Mouse (Mus musculus) urinary bladder, adult 18-20 months (tissue): ENCODE data around the gene Zcchc7.
"Not testable (repeated sequence)": the region's sequence is repeated elsewhere in the genome, so short reads cannot be mapped to it uniquely, and the experiment has no call there.

Experiments
- DNase-seq, 2 experiments: peaks; one replicate each; pipeline ENCODE4 v3.0.0; 2022; ENCODE audit warnings: low spot score in 2 of 2, mixed read lengths in 2 of 2

Zcchc7 gene

GRCm38 (mm10) chr4:44757131-44757530, 1.5 kb downstream of the Zcchc7 start:
- DNase-seq, result not testable (repeated sequence)

GRCm38 (mm10) chr4:44774890-44775289, 19.2 kb downstream of the Zcchc7 start:
- DNase-seq, result no peak

GRCm38 (mm10) chr4:44776651-44777050, 21.0 kb downstream of the Zcchc7 start:
- no peak for DNase-seq

GRCm38 (mm10) chr4:44777101-44777500, 21.4 kb downstream of the Zcchc7 start:
- DNase-seq, result no peak

GRCm38 (mm10) chr4:44777711-44778110, 22.0 kb downstream of the Zcchc7 start:
- no peak for DNase-seq

- no peak for DNase-seq
Measured at GRCm38 (mm10) chr4:44778316-44778715, 22.6 kb downstream of the Zcchc7 start.

- DNase-seq, result no peak
Measured at GRCm38 (mm10) chr4:44780462-44781157, 24.9 kb downstream of the Zcchc7 start.

- no peak for DNase-seq
Measured at GRCm38 (mm10) chr4:44781494-44781893, 25.8 kb downstream of the Zcchc7 start.

- no peak for DNase-seq
Measured at GRCm38 (mm10) chr4:44783566-44784292, 28.1 kb downstream of the Zcchc7 start.

GRCm38 (mm10) chr4:44812855-44813254, 57.2 kb downstream of the Zcchc7 start:
- DNase-seq, result no peak

GRCm38 (mm10) chr4:44813770-44814169, 58.1 kb downstream of the Zcchc7 start:
- DNase-seq, result no peak

- no peak for DNase-seq
Measured at GRCm38 (mm10) chr4:44816584-44816983, 60.9 kb downstream of the Zcchc7 start.

GRCm38 (mm10) chr4:44830609-44831008, 74.9 kb downstream of the Zcchc7 start:
- DNase-seq, result no peak

GRCm38 (mm10) chr4:44851835-44852251, 96.2 kb downstream of the Zcchc7 start:
- no peak for DNase-seq

- no peak for DNase-seq
Measured at GRCm38 (mm10) chr4:44871591-44871990, 115.9 kb downstream of the Zcchc7 start.

- no peak for DNase-seq
Measured at GRCm38 (mm10) chr4:44872048-44872447, 116.4 kb downstream of the Zcchc7 start.

- DNase-seq, result no peak
Measured at GRCm38 (mm10) chr4:44880065-44880623, 124.5 kb downstream of the Zcchc7 start.

GRCm38 (mm10) chr4:44886143-44886542, 130.5 kb downstream of the Zcchc7 start:
- no peak for DNase-seq

GRCm38 (mm10) chr4:44891344-44891743, 135.7 kb downstream of the Zcchc7 start:
- no peak for DNase-seq

GRCm38 (mm10) chr4:44905651-44906271, 150.1 kb downstream of the Zcchc7 start:
- no peak for DNase-seq

- DNase-seq, result no peak
Measured at GRCm38 (mm10) chr4:44906399-44906798, 150.7 kb downstream of the Zcchc7 start.

- DNase-seq, result no peak
Measured at GRCm38 (mm10) chr4:44910065-44910464, 154.4 kb downstream of the Zcchc7 start.
